Mouse (Mus musculus) hindbrain, embryonic 11.5 days (tissue): ENCODE measurements around the gene Sprr4. TPM values are rescaled to one million over a fixed set of nuclear protein-coding genes. Genes with fewer than 3 reads are reported as not detected.
"Not testable (repeated sequence)": the region's sequence is repeated elsewhere in the genome, so short reads cannot be mapped to it uniquely, and the experiment has no call there.

ENCODE experiments used
- ATAC-seq: fragments of 200-750 bp; cut with Nextera tagmentation; 2 replicates; pipeline ENCODE4 v1.8.0; 2017; ENCODE audit warnings: mild to moderate bottlenecking, moderate TSS enrichment, moderate library complexity; ENCODE audit not compliant: low FRiP score
- DNase-seq: peaks from one replicate; pipeline ENCODE4 v3.0.0-alpha.2; 2015; ENCODE audit warnings: low spot score
- H3K27ac ChIP-seq: fragments of 300-500 bp; sonication (generic); 2 replicates; pipeline ENCODE4 v1.5.1; 2014; ENCODE audit warnings: mild to moderate bottlenecking, low read depth, low read length
- H3K27me3 ChIP-seq: fragments of 300-500 bp; sonication (generic); 2 replicates; pipeline ENCODE4 v1.6.1; 2014; ENCODE audit warnings: mild to moderate bottlenecking, low read length, moderate library complexity, mixed read lengths; ENCODE audit not compliant: control insufficient read depth, insufficient read depth
- H3K36me3 ChIP-seq: fragments of 300-500 bp; sonication (generic); 2 replicates; pipeline ENCODE4 v1.6.1; 2014; ENCODE audit warnings: mild to moderate bottlenecking, low read length, moderate library complexity, mixed read lengths; ENCODE audit not compliant: control insufficient read depth, insufficient read depth
- H3K4me1 ChIP-seq: fragments of 300-500 bp; sonication (generic); replicated peaks from 2 replicates; pipeline ENCODE4 v1.6.1; 2014; ENCODE audit warnings: low read length, mixed read lengths; ENCODE audit not compliant: control insufficient read depth, insufficient read depth
- H3K4me2 ChIP-seq: fragments of 300-500 bp; sonication (generic); replicated peaks from 2 replicates; pipeline ENCODE4 v1.6.1; 2014; ENCODE audit warnings: mild to moderate bottlenecking, low read depth, low read length
- H3K4me3 ChIP-seq: fragments of 300-500 bp; sonication (generic); 2 replicates; pipeline ENCODE4 v1.5.1; 2014; ENCODE audit warnings: low read depth, low read length
- H3K9ac ChIP-seq: fragments of 300-500 bp; sonication (generic); 2 replicates; pipeline ENCODE4 v1.6.1; 2014; ENCODE audit warnings: low read depth, low read length
- H3K9me3 ChIP-seq: fragments of 300-500 bp; sonication (generic); 2 replicates; pipeline ENCODE4 v1.6.1; 2016; ENCODE audit warnings: low read length; ENCODE audit not compliant: control insufficient read depth
- WGBS: fragments of 180-500 bp; shearing (Covaris S2); extraction: QIAGEN DNeasy Blood & Tissue Kit; methylation state at CpG from one replicate; pipeline ENCODE4 v1.1.7; 2014; 5-methylcytosine and 5-hydroxymethylcytosine counted together
- polyA plus RNA-seq: library from polyadenylated mRNA; unstranded; fragments of >200 nt; fragmentation: Nextera tagmentation; extraction: Ambion mirVana; gene quantifications from 2 replicates; pipeline ENCODE4 v1.2.1, GENCODE M21; 2014

Gene Sprr4
- not detected in 2 replicates for polyA plus RNA-seq

DNA sequence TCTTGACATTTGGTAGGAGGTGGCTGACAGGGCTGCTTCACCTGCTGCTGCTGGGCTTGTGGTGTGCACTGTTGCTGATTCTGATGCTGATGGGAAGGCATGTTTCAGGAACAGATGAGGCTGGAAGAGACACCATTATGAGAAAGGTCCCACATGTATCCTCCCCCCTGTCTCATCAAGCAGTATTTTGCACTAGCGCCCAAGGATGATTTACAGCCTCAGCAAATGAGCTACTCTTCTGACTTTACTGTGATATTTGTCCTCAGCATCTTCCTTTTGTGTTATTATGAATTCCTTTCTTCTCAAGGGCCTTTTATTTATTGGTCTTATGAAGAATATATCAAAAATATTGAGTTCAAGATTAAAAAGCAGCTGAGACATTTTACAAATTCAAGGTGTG, at the start of gene Sprr4:
TSS of gene Sprr4 (minus strand) at position 101 of the 400 bp plus-strand sequence.
- Histone ChIP-seq H3K4me1 (no peaks in the 10 kb centered on the region), H3K4me2 (no peak within 1 kb of the TSS), H3K27ac (no peak within 1 kb of the TSS), H3K9me3 (no peaks in the 10 kb centered on the region), H3K36me3 (no peaks in the 10 kb centered on the region), H3K27me3 (no peaks in the 10 kb centered on the region), H3K9ac (no peak within 1 kb of the TSS), H3K4me3 (no peak within 1 kb of the TSS)
- ATAC-seq (no peak), DNase-seq (no peak)
- WGBS, result 79% methylated on average over 1 of the region's 1 CpGs

GRCm38 (mm10) chr3:92534411-92534810, 34.1 kb upstream of the Sprr4 start, which contains the start of gene 2310046K23Rik:
Gene 2310046K23Rik (minus strand): TSS chr3:92534511.
- no peak for DNase-seq
- Histone ChIP-seq H3K36me3 (no peaks in the 10 kb centered on the region), H3K4me1 (no peaks in the 10 kb centered on the region), H3K27me3 (no peaks in the 10 kb centered on the region), H3K4me2 (no peak within 1 kb of the TSS), H3K9ac (no peak within 1 kb of the TSS), H3K9me3 (no peaks in the 10 kb centered on the region), H3K4me3 (no peak within 1 kb of the TSS), H3K27ac (no peak within 1 kb of the TSS)
- no peak for ATAC-seq
- WGBS, result 95% methylated on average over 3 of the region's 3 CpGs

- no peak overlapping the region for H3K4me2 ChIP-seq
- no peaks in the 10 kb centered on the region for H3K4me1 ChIP-seq
- H3K9ac ChIP-seq, result no peak overlapping the region
- H3K27ac ChIP-seq, result no peak overlapping the region
- H3K36me3 ChIP-seq, result no peaks in the 10 kb centered on the region
- no peak for ATAC-seq
- no peaks in the 10 kb centered on the region for H3K9me3 ChIP-seq
- no peaks in the 10 kb centered on the region for H3K27me3 ChIP-seq
- DNase-seq, result no peak
- no peak overlapping the region for H3K4me3 ChIP-seq
Measured at GRCm38 (mm10) chr3:92512325-92512724, 12.0 kb upstream of the Sprr4 start.

DNA sequence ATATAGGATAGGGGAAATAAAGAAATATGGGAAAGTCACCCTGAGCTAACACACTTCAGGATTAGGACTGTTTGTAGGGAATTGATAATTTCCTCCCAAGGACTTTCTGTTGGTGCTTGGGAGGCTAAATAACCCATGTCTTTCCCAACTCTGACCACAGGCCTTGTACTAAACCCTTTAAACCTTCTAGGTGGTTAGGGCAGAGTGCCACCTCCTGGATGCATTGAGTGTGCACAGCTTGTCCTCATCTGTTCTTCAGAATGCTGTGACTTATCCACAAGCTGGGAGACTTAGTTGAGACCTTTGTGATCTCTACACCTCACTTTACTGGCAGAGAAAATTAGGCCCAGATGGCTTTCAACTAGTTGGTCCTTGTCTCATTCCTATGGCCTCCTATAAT, 10.5 kb upstream of the Sprr4 start:
- DNase-seq, result peak; percentile 10
- H3K27me3 ChIP-seq, result no peaks in the 10 kb centered on the region
- no peaks in the 10 kb centered on the region for H3K4me1 ChIP-seq
- no peaks in the 10 kb centered on the region for H3K36me3 ChIP-seq
- no peak for ATAC-seq
- no peak overlapping the region for H3K4me2 ChIP-seq
- no peaks in the 10 kb centered on the region for H3K9me3 ChIP-seq
- H3K4me3 ChIP-seq, result no peak overlapping the region
- no peak overlapping the region for H3K9ac ChIP-seq
- H3K27ac ChIP-seq, result no peak overlapping the region

DNA sequence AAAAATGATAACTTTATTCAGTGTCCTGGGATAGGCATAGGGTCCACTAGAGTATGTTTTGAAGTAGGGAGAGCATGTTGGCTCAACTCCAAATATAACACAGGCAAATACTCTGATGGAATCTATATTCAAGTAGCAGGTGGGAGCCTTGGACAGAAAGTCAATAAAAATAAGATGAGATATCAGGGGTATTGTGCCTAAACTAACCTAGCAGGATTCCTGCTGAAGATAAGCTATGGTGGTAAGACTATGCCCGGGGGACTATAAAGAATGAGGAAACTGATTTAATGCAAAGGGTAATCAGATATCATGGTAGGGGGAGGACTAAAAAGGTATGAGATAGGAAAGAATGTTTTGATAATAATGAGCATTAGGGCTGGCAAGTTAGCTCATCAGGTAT, 7.9 kb upstream of the Sprr4 start:
- DNase-seq, result no peak
- H3K4me1 ChIP-seq, result no peaks in the 10 kb centered on the region
- no peak overlapping the region for H3K9ac ChIP-seq
- no peak for ATAC-seq
- WGBS, result 89% methylated on average over 1 of the region's 1 CpGs
- no peak overlapping the region for H3K27ac ChIP-seq
- H3K9me3 ChIP-seq, result no peaks in the 10 kb centered on the region
- H3K4me3 ChIP-seq, result no peak overlapping the region
- no peaks in the 10 kb centered on the region for H3K27me3 ChIP-seq
- no peak overlapping the region for H3K4me2 ChIP-seq
- no peaks in the 10 kb centered on the region for H3K36me3 ChIP-seq

DNA sequence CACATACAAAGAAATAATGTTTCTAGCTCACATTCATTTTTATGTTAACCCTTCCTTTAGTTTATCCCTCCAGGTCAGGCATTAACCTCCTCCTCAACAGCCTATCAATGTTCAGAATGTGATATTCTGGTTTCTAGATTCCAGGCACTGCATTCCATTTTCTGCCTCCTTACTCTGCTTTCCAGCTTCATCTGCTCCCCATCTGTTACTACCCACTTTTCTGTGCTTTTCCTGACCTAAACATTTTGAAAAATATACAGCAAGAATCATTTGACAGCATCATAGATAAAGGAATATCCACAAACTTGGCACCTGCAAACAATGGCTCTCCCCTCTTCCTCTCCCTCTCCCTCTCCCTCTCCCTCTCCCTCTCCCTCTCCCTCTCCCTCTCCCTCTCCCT, 3.2 kb upstream of the Sprr4 start:
- H3K27ac ChIP-seq, result no peak overlapping the region
- H3K4me2 ChIP-seq, result no peak overlapping the region

DNA sequence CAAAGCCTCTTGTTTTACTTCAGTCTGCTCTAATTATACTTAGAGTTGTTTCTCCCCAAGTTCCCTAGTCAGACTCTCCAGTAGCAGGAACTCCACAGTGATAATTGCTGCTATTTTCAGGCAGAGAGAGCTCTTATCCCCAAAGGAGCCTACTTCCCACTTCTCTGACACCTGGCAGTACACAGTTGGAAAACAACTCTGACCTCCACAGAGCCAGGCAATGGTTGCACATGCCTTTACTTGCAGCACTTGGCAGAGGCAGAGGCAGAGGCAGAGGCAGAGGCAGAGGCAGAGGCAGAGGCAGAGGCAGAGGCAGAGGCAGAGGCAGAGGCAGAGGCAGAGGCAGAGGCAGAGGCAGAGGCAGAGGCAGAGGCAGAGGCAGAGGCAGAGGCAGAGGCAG, 10.0 kb downstream of the Sprr4 start:
- H3K4me3 ChIP-seq, H3K9me3 ChIP-seq, H3K9ac ChIP-seq, H3K27me3 ChIP-seq, H3K36me3 ChIP-seq, H3K4me1 ChIP-seq, H3K27ac ChIP-seq, DNase-seq, H3K4me2 ChIP-seq, ATAC-seq: not testable (repeated sequence)

More for the DNA sequence above, 3.2 kb upstream of the Sprr4 start:
- DNase-seq (no peak), ATAC-seq (no peak)
- Histone ChIP-seq H3K4me1 (no peaks in the 10 kb centered on the region), H3K36me3 (no peaks in the 10 kb centered on the region), H3K9me3 (no peaks in the 10 kb centered on the region), H3K4me3 (no peak overlapping the region), H3K9ac (no peak overlapping the region), H3K27me3 (no peaks in the 10 kb centered on the region)

DNA sequence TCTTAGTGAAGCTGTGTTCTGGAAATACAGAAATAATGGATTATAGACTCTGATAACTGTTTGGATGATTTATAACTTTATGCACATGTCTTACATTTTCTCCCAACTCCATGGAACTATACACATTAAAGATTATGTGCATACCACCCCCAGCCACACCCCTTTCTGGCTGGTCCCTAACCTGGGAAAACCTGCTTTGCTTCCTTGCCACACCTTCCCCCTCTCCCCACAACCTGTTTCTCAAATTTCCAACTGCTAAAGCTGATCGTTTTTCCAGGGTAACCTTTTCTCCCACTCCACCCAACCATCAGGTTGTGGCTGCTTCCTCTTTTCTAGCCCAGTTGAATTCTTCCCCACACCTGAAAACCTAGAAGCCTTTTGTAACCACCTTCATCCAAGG, 14.0 kb downstream of the Sprr4 start:
- Histone ChIP-seq H3K9ac (no peak overlapping the region), H3K36me3 (no peaks in the 10 kb centered on the region), H3K4me1 (no peaks in the 10 kb centered on the region), H3K4me2 (no peak overlapping the region), H3K27ac (no peak overlapping the region), H3K27me3 (no peaks in the 10 kb centered on the region), H3K4me3 (no peak overlapping the region), H3K9me3 (no peaks in the 10 kb centered on the region)
- ATAC-seq (no peak), DNase-seq (no peak)
- WGBS, result 48% methylated on average over 1 of the region's 1 CpGs

DNA sequence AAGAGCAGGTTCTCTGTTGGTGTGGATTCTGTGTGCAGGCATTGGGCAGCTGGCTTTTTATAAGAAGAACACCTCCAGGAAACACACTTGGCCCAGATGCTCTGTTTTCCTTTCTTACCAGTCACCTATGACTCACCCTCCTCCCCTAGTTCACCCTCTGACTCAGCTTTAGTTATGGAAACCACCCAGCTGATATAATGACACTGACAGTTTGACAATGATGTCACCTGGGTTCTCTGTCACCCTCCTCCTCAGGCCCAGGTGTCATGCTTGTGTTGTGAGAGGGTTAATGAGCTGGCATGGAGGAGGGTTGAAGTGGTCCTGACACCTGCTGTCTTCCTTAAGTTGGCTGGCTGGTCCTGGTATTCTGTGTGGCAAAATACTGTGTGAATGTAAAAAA, 14.4 kb downstream of the Sprr4 start, which contains the start of gene Sprr1a:
TSS of gene Sprr1a (minus strand) at position 33 of the 400 bp plus-strand sequence.
- no peak within 1 kb of the TSS for H3K9ac ChIP-seq
- no peaks in the 10 kb centered on the region for H3K9me3 ChIP-seq
- no peak within 1 kb of the TSS for H3K4me2 ChIP-seq
- H3K36me3 ChIP-seq, result no peaks in the 10 kb centered on the region
- H3K27me3 ChIP-seq, result no peaks in the 10 kb centered on the region
- no peak within 1 kb of the TSS for H3K4me3 ChIP-seq
- DNase-seq (no peak), ATAC-seq (no peak)
- no peaks in the 10 kb centered on the region for H3K4me1 ChIP-seq
- no peak within 1 kb of the TSS for H3K27ac ChIP-seq
